Mouse (Mus musculus) kidney, adult 18-20 months (tissue): Measurements from ENCODE around the gene Grid2ip.
"Not testable (repeated sequence)": the region's sequence is repeated elsewhere in the genome, so short reads cannot be mapped to it uniquely, and the experiment has no call there.

Experiments
- DNase-seq: peaks from one replicate; pipeline ENCODE4 v3.0.0; 2021

Grid2ip gene

GRCm38 (mm10) chr5:143363678-143364615 lies 6.8 kb downstream of the Grid2ip start:
- DNase-seq: no peak

- DNase-seq: no peak
Observed at GRCm38 (mm10) chr5:143367931-143368330, 10.8 kb downstream of the Grid2ip start.

GRCm38 (mm10) chr5:143369611-143370255 lies 12.6 kb downstream of the Grid2ip start:
- DNase-seq: no peak

- DNase-seq: no peak
Observed at GRCm38 (mm10) chr5:143370416-143371145, 13.4 kb downstream of the Grid2ip start.

GRCm38 (mm10) chr5:143371146-143371510 lies 14.0 kb downstream of the Grid2ip start:
- DNase-seq: no peak

GRCm38 (mm10) chr5:143372818-143373217 lies 15.7 kb downstream of the Grid2ip start:
- DNase-seq: no peak

- DNase-seq: peak; percentile 74
Observed at GRCm38 (mm10) chr5:143375242-143375641, 18.1 kb downstream of the Grid2ip start.

GRCm38 (mm10) chr5:143376156-143376555 lies 19.0 kb downstream of the Grid2ip start:
- DNase-seq: no peak

GRCm38 (mm10) chr5:143386797-143387621 lies 29.9 kb downstream of the Grid2ip start:
- DNase-seq: peak; percentile 29

- no peak for DNase-seq
Observed at GRCm38 (mm10) chr5:143394184-143394583, 37.0 kb downstream of the Grid2ip start.

GRCm38 (mm10) chr5:143394966-143395365 lies 37.8 kb downstream of the Grid2ip start:
- not testable (repeated sequence) for DNase-seq

GRCm38 (mm10) chr5:143395649-143396048 lies 38.5 kb downstream of the Grid2ip start:
- peak; percentile 43 for DNase-seq

GRCm38 (mm10) chr5:143400501-143400900 lies 43.4 kb downstream of the Grid2ip start:
- no peak for DNase-seq

GRCm38 (mm10) chr5:143401556-143401955 lies 44.4 kb downstream of the Grid2ip start:
- no peak for DNase-seq

- DNase-seq: peak; percentile 93
Observed at GRCm38 (mm10) chr5:143403221-143404147, 46.3 kb downstream of the Grid2ip start, which contains the start of gene Kdelr2. Gene Kdelr2, plus strand, starts transcription at chr5:143403838.

- peak; percentile 11 for DNase-seq
Observed at GRCm38 (mm10) chr5:143404148-143404930, 47.2 kb downstream of the Grid2ip start.

- peak; percentile 66 for DNase-seq
Observed at GRCm38 (mm10) chr5:143405200-143405599, 48.1 kb downstream of the Grid2ip start.

GRCm38 (mm10) chr5:143406548-143406947 lies 49.4 kb downstream of the Grid2ip start:
- no peak for DNase-seq

- no peak for DNase-seq
Observed at GRCm38 (mm10) chr5:143409239-143409638, 52.1 kb downstream of the Grid2ip start.

GRCm38 (mm10) chr5:143410841-143411395 lies 53.8 kb downstream of the Grid2ip start:
- DNase-seq: no peak
